Mouse (Mus musculus): ENCODE results near the gene Col4a1.

DNA sequence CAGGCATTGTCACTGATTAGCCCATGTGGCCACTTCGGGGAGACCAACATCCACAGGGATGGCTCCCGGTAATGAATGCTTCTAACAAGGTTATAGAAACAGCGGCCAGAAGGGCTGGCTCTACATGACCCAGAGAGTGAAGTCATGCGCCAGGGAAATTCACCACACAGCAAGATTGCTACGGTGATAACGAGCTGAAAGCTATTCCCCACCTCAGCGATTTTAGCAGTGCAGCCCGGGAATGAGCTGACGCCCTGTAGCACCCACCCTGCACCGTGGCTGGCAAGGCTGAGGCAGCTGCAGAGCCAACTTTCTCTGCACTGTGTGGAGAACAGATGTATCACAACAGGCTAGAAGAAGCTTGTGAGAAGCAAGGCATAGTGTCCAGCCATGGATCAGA lies 30.5 kb downstream of the Col4a1 start:
- TF ChIP-seq TAL1 (IDR thresholded peaks at IDR 0.05; ENCODE audit: low read length) (no peak), GATA1 (IDR thresholded peaks at IDR 0.05; ENCODE audit: low read length) (no peak)

Data from erythroblast, embryonic 14.5 days (primary cell).